Comparison of ENCODE assay signal across 12 mouse cellular contexts in genomic region chr16:18608226-18608625, GRCm38 (mm10). TPM values are rescaled to one million over a fixed set of nuclear protein-coding genes. Genes with fewer than 3 reads are reported as not detected.
A peak's percentile ranks its signal among the peaks of the same experiment; 100 is the strongest.
DNase-seq lines count a peak whose midpoint lies in the region; ATAC-seq lines count a peak whose summit lies in the region.
"Had no signal": no experiment of that assay in that cellular context is flagged by ENCODE, and none has a peak within 500 bp of the region (broad histone marks: within the 10 kb centered on the region; RNA-seq: fewer than 3 reads in every experiment).

No protein-coding gene starts in this region.

- H3K9ac ChIP-seq in limb, embryonic 11.5 days (ENCODE audit: low read length) = peak overlapping the region; percentile 22; the same call in 1 of the 2 replicates
- H3K9ac ChIP-seq: liver, embryonic 15.5 days had no signal

- H3K4me1 ChIP-seq in limb, embryonic 11.5 days (ENCODE audit: control insufficient read depth, insufficient read depth, low read length) = peaks cover 22% of the 10 kb centered on the region
- H3K4me1 ChIP-seq: liver, embryonic 15.5 days had no signal

- ATAC-seq in common myeloid progenitor, adult 5-6 weeks (replicated peaks; ENCODE audit: low read depth, poor library complexity, severe bottlenecking) = peak; percentile 43; the same call in 1 of the 2 replicates
- ATAC-seq in limb, embryonic 11.5 days (ENCODE audit: insufficient number of reproducible peaks, low FRiP score, low TSS enrichment, low read depth) = 0 out of 2 replicates have a peak, but pooled peaks have one; percentile 24
- ATAC-seq: inflammation-experienced regulatory T-cells, adult 6 months had no signal

- peaks cover 17% of the 10 kb centered on the region for H3K27me3 ChIP-seq in limb, embryonic 11.5 days (ENCODE audit: control insufficient read depth, insufficient read depth, low read length)

- WGBS in limb, embryonic 11.5 days = 10% methylated on average over 11 of the region's 11 CpGs

- peak overlapping the region; percentile 41 for H3K4me2 ChIP-seq in limb, embryonic 11.5 days (ENCODE audit: low read depth, severe bottlenecking)
- H3K4me2 ChIP-seq: liver, embryonic 15.5 days had no signal

- DNase-seq in adrenal gland, postnatal 10 days = peak; percentile 58
- no peak for DNase-seq in adrenal gland, postnatal 4 days (ENCODE audit: low spot score in 2 of 2)
- peak; percentile 67 to 75 for DNase-seq in kidney, postnatal 4 days
- DNase-seq in kidney, adult 18-20 months = no peak
- peak; percentile 59 for DNase-seq in limb, embryonic 11.5 days (ENCODE audit: low spot score)
- DNase-seq in spleen, postnatal 10 days (ENCODE audit: low spot score in 2 of 2) = no peak
- DNase-seq in right cerebral cortex, postnatal 25 days = no peak
- DNase-seq: thymus, postnatal 36 days had no signal

- no peak overlapping the region for H3K27ac ChIP-seq in limb, embryonic 11.5 days (replicated peaks; ENCODE audit: low read depth, low read length)
- H3K27ac ChIP-seq: liver, embryonic 15.5 days had no signal

- H3K9me3 ChIP-seq in limb, embryonic 11.5 days (ENCODE audit: control insufficient read depth, low read length) = no peaks in the 10 kb centered on the region
- H3K9me3 ChIP-seq: liver, embryonic 15.5 days had no signal

- no peaks in the 10 kb centered on the region for H3K36me3 ChIP-seq in limb, embryonic 11.5 days (ENCODE audit: control insufficient read depth, insufficient read depth, low read length)
- H3K36me3 ChIP-seq: liver, embryonic 15.5 days had no signal

- no peak overlapping the region for H3K4me3 ChIP-seq in limb, embryonic 11.5 days (ENCODE audit: low read depth, low read length)
- H3K4me3 ChIP-seq: liver, embryonic 15.5 days had no signal

RNA-seq across cellular contexts. Expression of gene Gp1bb, which starts 14.0 kb away (rescaled TPM):
- total RNA-seq in adrenal gland, postnatal 10 days (2021) = 1 to 10 TPM; 1.1 to 1.4 TPM
- 1 to 10 TPM in 1 of 2 experiments, under 1 TPM in 1; 0.39 to 1.1 TPM for total RNA-seq in adrenal gland, postnatal 4 days (2021)
- total RNA-seq in common myeloid progenitor, adult 5-6 weeks (2017) = 7.3 and 12.1 TPM in 2 replicates
- polyA plus RNA-seq in limb, embryonic 11.5 days (2014; fragmentation: Nextera tagmentation; extraction: Ambion mirVana) = 4.1 and 4.5 TPM in 2 replicates
- total RNA-seq: gastrocnemius, adult 8-10 months had no signal
- polyA plus RNA-seq: inflammation-experienced regulatory T-cells, adult 6 months had no signal

RNA-seq across cellular contexts. Expression of gene Tbx1, which starts 17.8 kb away (rescaled TPM):
- total RNA-seq in adrenal gland, postnatal 10 days (2021) = 1 to 10 TPM; 1.2 to 9.1 TPM
- total RNA-seq in adrenal gland, postnatal 4 days (2021) = 1 to 10 TPM in 1 of 2 experiments, under 1 TPM in 1; 0.59 to 1.0 TPM
- total RNA-seq in common myeloid progenitor, adult 5-6 weeks (2017) = not detected in 2 replicates
- 2.3 and 2.5 TPM in 2 replicates for polyA plus RNA-seq in limb, embryonic 11.5 days (2014; fragmentation: Nextera tagmentation; extraction: Ambion mirVana)
- polyA plus RNA-seq: inflammation-experienced regulatory T-cells, adult 6 months had no signal

RNA-seq across cellular contexts. Expression of gene Gm49601, which starts 18.0 kb away (rescaled TPM):
- total RNA-seq in adrenal gland, postnatal 10 days (2021) = 1 to 10 TPM; 2.5 to 4.8 TPM
- 10 to 100 TPM in 1 of 2 experiments, 1 to 10 TPM in 1; 7.3 to 10.7 TPM for total RNA-seq in adrenal gland, postnatal 4 days (2021)
- total RNA-seq in common myeloid progenitor, adult 5-6 weeks (2017) = 1.8 TPM in 1 of 2 replicates, not detected in the other
- 2.3 and 2.4 TPM in 2 replicates for polyA plus RNA-seq in limb, embryonic 11.5 days (2014; fragmentation: Nextera tagmentation; extraction: Ambion mirVana)
- polyA plus RNA-seq: inflammation-experienced regulatory T-cells, adult 6 months had no signal

RNA-seq across cellular contexts. Expression of gene Sept5, which starts 21.5 kb away (rescaled TPM):
- total RNA-seq in adrenal gland, postnatal 10 days (2021) = 10 to 100 TPM; 14.2 to 24.3 TPM
- 10 to 100 TPM; 18.9 to 28.7 TPM for total RNA-seq in adrenal gland, postnatal 4 days (2021)
- 0.37 TPM in 1 of 2 replicates, not detected in the other for total RNA-seq in common myeloid progenitor, adult 5-6 weeks (2017)
- polyA plus RNA-seq in limb, embryonic 11.5 days (2014; fragmentation: Nextera tagmentation; extraction: Ambion mirVana) = 30.0 and 31.1 TPM in 2 replicates

Comparison
In these comparisons a context has a peak if more than half of its experiments do, and no peak if none do; other contexts are left out.
1. DNase-seq: peak in adrenal gland, postnatal 10 days (single experiment), kidney, postnatal 4 days (2 of 2) and limb, embryonic 11.5 days (single experiment); none in adrenal gland, postnatal 4 days (0 of 2), kidney, adult 18-20 months (single experiment), spleen, postnatal 10 days (0 of 2) and right cerebral cortex, postnatal 25 days (single experiment).